Mouse (Mus musculus): ENCODE measurements around the gene Serpina3j.

DNA sequence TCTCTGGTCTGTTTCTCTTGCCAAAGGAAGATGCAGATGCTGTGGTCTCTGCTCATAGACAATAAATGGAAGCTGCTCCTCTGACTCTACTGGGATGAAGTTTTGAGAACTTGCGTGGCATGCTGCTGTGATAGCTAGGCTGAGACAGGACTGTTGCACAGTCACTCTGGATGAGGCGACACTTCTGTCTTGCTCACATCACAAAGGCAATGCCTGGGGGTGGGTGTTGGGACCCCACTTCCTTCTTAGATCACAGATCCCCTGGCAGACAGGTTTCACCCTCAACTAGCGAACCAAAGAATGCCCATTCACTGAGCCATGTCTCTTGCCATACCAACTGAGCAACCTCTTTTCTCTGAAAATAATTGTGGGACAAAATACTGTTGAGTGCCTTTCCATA lies 24.4 kb downstream of the Serpina3j start:
- TF ChIP-seq CTCF (IDR thresholded peaks at IDR 0.05; ENCODE audit: extremely low read depth, insufficient read depth, insufficient read length, insufficient replicate concordance) = no peak
- no peak for TF ChIP-seq POLR2A (IDR thresholded peaks at IDR 0.05; ENCODE audit: low read depth, low read length)
